Mouse (Mus musculus): ENCODE data around the gene Kncn.

Gene Kncn

GRCm38 (mm10) chr4:115878828-115879227, 5.4 kb upstream of the Kncn start:
- no peak for DNase-seq (ENCODE audit: low spot score)

GRCm38 (mm10) chr4:115881183-115881582, 3.0 kb upstream of the Kncn start:
- DNase-seq (ENCODE audit: low spot score): no peak

- DNase-seq (ENCODE audit: low spot score): no peak
Measured at GRCm38 (mm10) chr4:115882195-115882594, 2.0 kb upstream of the Kncn start.

GRCm38 (mm10) chr4:115885846-115886245, 1.6 kb downstream of the Kncn start:
- DNase-seq (ENCODE audit: low spot score): no peak

- DNase-seq (ENCODE audit: low spot score): no peak
Measured at GRCm38 (mm10) chr4:115886875-115887274, 2.7 kb downstream of the Kncn start.

GRCm38 (mm10) chr4:115890066-115890465, 5.9 kb downstream of the Kncn start:
- DNase-seq (ENCODE audit: low spot score): no peak

GRCm38 (mm10) chr4:115890553-115890952, 6.4 kb downstream of the Kncn start, which contains the start of gene 6430628N08Rik:
6430628N08Rik (plus strand) TSS chr4:115890665.
- no peak for DNase-seq (ENCODE audit: low spot score)

- no peak for DNase-seq (ENCODE audit: low spot score)
Measured at GRCm38 (mm10) chr4:115894281-115894680, 10.1 kb downstream of the Kncn start.

GRCm38 (mm10) chr4:115897901-115898631, 13.9 kb downstream of the Kncn start:
- DNase-seq (ENCODE audit: low spot score): no peak

GRCm38 (mm10) chr4:115902816-115903215, 18.6 kb downstream of the Kncn start:
- peak; percentile 74 for DNase-seq (ENCODE audit: low spot score)

- no peak for DNase-seq (ENCODE audit: low spot score)
Measured at GRCm38 (mm10) chr4:115904375-115904774, 20.2 kb downstream of the Kncn start.

GRCm38 (mm10) chr4:115905701-115906100, 21.5 kb downstream of the Kncn start:
- DNase-seq (ENCODE audit: low spot score): no peak

GRCm38 (mm10) chr4:115906791-115907190, 22.6 kb downstream of the Kncn start:
- no peak for DNase-seq (ENCODE audit: low spot score)

- DNase-seq (ENCODE audit: low spot score): no peak
Measured at GRCm38 (mm10) chr4:115907994-115908393, 23.8 kb downstream of the Kncn start.

GRCm38 (mm10) chr4:115908641-115909040, 24.4 kb downstream of the Kncn start:
- no peak for DNase-seq (ENCODE audit: low spot score)

- no peak for DNase-seq (ENCODE audit: low spot score)
Measured at GRCm38 (mm10) chr4:115911586-115911985, 27.4 kb downstream of the Kncn start.

GRCm38 (mm10) chr4:115919911-115920310, 35.7 kb downstream of the Kncn start:
- DNase-seq (ENCODE audit: low spot score): no peak

- DNase-seq (ENCODE audit: low spot score): no peak
Measured at GRCm38 (mm10) chr4:115922688-115923087, 38.5 kb downstream of the Kncn start.

- no peak for DNase-seq (ENCODE audit: low spot score)
Measured at GRCm38 (mm10) chr4:115923262-115923880, 39.2 kb downstream of the Kncn start.

GRCm38 (mm10) chr4:115927637-115928036, 43.4 kb downstream of the Kncn start:
- no peak for DNase-seq (ENCODE audit: low spot score)

- DNase-seq (ENCODE audit: low spot score): no peak
Measured at GRCm38 (mm10) chr4:115931556-115932088, 47.4 kb downstream of the Kncn start.

GRCm38 (mm10) chr4:115935835-115936581, 51.8 kb downstream of the Kncn start:
- no peak for DNase-seq (ENCODE audit: low spot score)

GRCm38 (mm10) chr4:115936646-115937045, 52.4 kb downstream of the Kncn start:
- no peak for DNase-seq (ENCODE audit: low spot score)
